Mouse (Mus musculus) retina, embryonic 14.5 days (tissue): ENCODE data around the gene Tbc1d24.

Source experiments
- DNase-seq: peaks from one replicate; pipeline ENCODE4 v3.0.0-alpha.2; 2015; ENCODE audit warnings: low spot score

Tbc1d24 gene

GRCm38 (mm10) chr17:24209916-24210240 is 4.5 kb upstream of the Tbc1d24 start:
- DNase-seq: no peak

GRCm38 (mm10) chr17:24209043-24209915 is 3.9 kb upstream of the Tbc1d24 start, which contains the start of gene Ntn3:
Gene Ntn3, minus strand, starts transcription at chr17:24209531.
- DNase-seq: peak; percentile 68

- DNase-seq: peak; percentile 51
Observed at GRCm38 (mm10) chr17:24208641-24209042, 3.3 kb upstream of the Tbc1d24 start.

- DNase-seq: no peak
Observed at GRCm38 (mm10) chr17:24207768-24208640, 2.6 kb upstream of the Tbc1d24 start.

GRCm38 (mm10) chr17:24206451-24207351 is 1.3 kb upstream of the Tbc1d24 start:
- peak; percentile 73 for DNase-seq

GRCm38 (mm10) chr17:24205908-24206361 is 573 bp upstream of the Tbc1d24 start:
- DNase-seq: no peak

- no peak for DNase-seq
Observed at GRCm38 (mm10) chr17:24204846-24205245, 516 bp downstream of the Tbc1d24 start.

- DNase-seq: no peak
Observed at GRCm38 (mm10) chr17:24203611-24204534, 1.5 kb downstream of the Tbc1d24 start.

GRCm38 (mm10) chr17:24203068-24203467 is 2.3 kb downstream of the Tbc1d24 start:
- DNase-seq: no peak

GRCm38 (mm10) chr17:24201092-24201491 is 4.3 kb downstream of the Tbc1d24 start:
- DNase-seq: no peak

- DNase-seq: no peak
Observed at GRCm38 (mm10) chr17:24199741-24200140, 5.6 kb downstream of the Tbc1d24 start.

GRCm38 (mm10) chr17:24199252-24199651 is 6.1 kb downstream of the Tbc1d24 start:
- DNase-seq: no peak

GRCm38 (mm10) chr17:24197032-24197824 is 8.1 kb downstream of the Tbc1d24 start:
- no peak for DNase-seq

GRCm38 (mm10) chr17:24195349-24195748 is 10.0 kb downstream of the Tbc1d24 start:
- no peak for DNase-seq

GRCm38 (mm10) chr17:24193769-24194168 is 11.6 kb downstream of the Tbc1d24 start:
- no peak for DNase-seq

- no peak for DNase-seq
Observed at GRCm38 (mm10) chr17:24193268-24193667, 12.1 kb downstream of the Tbc1d24 start.

GRCm38 (mm10) chr17:24192848-24193247 is 12.5 kb downstream of the Tbc1d24 start:
- DNase-seq: no peak

GRCm38 (mm10) chr17:24191481-24191880 is 13.9 kb downstream of the Tbc1d24 start:
- DNase-seq: no peak

GRCm38 (mm10) chr17:24190934-24191333 is 14.4 kb downstream of the Tbc1d24 start:
- DNase-seq: no peak

- DNase-seq: no peak
Observed at GRCm38 (mm10) chr17:24174259-24174658, 31.1 kb downstream of the Tbc1d24 start.
